Mouse (Mus musculus): ENCODE results near the gene Ehmt1.

The Ehmt1 gene

GRCm38 (mm10) chr2:24805621-24806020 lies 113.8 kb downstream of the Ehmt1 start:
- DNase-seq (ENCODE audit: low spot score), result no peak

- no peak for DNase-seq (ENCODE audit: low spot score)
Measured at GRCm38 (mm10) chr2:24796833-24797457, 122.5 kb downstream of the Ehmt1 start.

DNA sequence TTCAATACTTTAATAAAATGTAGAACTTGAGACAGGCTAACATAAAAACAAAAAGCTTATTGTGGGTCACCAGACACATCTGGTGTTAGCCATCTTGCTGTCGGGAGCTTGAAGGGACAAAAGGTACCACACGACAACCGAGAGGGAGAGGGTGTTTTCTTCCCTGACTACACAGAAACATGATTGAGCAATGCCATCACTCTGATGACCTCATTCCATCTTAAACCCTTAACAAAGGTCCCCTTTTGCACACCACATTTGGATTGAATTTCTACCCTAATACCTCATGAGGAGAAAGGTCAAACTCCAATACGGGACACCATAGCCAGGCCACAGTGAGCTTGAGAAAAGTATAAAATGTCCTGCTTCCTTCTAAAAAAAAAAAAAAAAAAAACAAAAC lies 132.2 kb downstream of the Ehmt1 start:
- no peak for DNase-seq (ENCODE audit: low spot score)

- DNase-seq (ENCODE audit: low spot score), result no peak
Measured at GRCm38 (mm10) chr2:24781253-24781652, 138.2 kb downstream of the Ehmt1 start.

GRCm38 (mm10) chr2:24776831-24777230 lies 142.6 kb downstream of the Ehmt1 start:
- DNase-seq (ENCODE audit: low spot score), result no peak

DNA sequence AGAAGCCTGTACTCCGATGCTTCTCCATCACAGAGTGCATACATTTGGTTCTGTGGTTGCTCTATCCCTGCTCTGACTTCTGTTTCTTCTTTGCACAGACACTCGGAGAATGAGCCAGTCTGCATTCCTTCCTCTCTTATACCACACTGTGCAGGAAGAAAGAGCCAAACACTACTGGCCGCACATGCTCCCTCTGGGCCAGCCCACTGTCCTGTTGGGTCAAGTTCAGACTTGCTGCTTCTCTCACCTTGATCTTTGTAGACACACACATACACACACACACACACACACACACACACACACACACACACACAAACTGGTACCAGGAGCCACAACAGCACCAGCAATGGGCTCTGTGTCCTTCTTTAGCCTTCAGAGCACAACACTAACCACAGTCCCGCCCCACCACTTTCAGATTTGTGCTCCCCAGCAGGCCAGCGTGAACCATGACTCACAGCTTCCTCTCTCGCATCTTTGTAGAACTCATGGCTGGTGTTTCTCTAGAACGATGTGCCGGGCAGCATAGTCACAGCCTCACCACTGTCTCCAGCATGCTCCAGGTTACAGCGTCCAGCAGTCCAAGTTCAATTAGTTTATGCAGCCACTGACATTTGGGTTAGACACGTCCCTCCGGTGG lies 143.3 kb downstream of the Ehmt1 start:
- DNase-seq (ENCODE audit: low spot score), result no peak

DNA sequence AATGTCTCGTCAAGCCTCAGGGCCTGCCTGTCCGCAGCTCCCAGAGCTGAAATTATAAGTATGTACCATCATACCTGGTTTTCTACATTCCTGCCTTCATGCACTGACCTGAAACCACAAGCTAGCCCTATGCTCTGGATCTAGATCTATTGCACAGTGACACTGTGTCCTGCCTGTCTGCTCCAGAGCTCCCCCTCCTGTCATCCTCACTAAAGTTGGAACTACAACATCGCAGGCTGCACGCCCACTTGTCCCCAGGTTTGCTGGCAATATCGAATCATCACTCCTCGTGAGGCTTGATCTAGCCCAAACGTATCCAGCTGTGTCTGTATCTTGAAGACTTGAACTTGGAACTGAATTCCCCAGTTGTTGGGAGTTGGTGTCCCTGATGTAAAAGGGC lies 144.6 kb downstream of the Ehmt1 start:
- DNase-seq (ENCODE audit: low spot score), result no peak

GRCm38 (mm10) chr2:24770861-24771260 lies 148.6 kb downstream of the Ehmt1 start:
- DNase-seq (ENCODE audit: low spot score), result no peak

DNA sequence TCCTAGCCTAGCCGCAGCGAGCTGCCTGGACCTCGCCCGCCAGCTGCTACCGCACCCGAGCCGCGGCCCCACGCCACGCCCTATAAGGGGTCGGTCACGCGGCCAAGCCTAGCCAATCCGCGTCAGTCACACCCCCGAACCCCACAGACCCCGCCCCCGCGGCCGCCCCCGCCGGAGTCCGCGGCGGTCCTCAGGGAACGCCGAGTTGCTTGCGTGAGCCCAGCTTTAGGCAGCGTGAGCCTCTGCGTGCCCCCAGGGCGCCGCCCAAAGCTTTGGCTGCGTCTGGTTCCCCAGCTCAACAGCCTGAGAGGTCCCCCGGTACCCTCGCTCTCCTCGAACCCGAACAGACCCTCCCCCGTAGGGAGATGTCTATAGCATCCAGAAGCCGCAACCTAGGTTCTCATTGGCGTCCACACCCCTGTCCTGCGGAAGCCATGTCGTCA lies 156.3 kb downstream of the Ehmt1 start, which contains the start of gene Cacna1b:
Cacna1b (minus strand) TSS at position 38 of the 443 bp plus-strand sequence.
- DNase-seq (ENCODE audit: low spot score), result peak; percentile 15

DNA sequence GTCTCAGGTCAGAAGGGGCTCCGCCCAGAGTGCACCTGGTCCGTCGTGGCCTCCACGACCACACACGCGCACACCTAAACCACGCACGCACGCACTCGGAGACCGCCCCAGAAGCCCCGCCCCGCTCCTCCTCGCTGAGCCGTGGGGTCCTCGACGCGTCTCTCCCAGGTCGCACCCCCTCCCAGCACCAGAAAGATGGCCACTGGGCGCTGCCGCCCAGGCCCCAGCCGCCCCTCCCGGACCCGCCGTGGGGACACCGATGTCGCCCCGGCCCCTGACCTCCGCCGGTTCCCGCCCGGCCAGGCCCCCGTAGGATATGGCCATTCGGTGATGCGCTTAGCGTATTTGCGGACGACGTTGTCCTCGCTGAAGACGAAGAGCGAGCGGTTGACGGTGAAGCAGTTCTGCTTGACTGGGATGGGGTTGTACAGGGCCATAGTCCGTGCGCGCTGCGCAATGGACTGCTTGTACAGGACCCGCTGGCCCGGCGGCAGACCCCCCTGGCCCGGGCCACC lies 156.9 kb downstream of the Ehmt1 start:
- no peak for DNase-seq (ENCODE audit: low spot score)

DNA sequence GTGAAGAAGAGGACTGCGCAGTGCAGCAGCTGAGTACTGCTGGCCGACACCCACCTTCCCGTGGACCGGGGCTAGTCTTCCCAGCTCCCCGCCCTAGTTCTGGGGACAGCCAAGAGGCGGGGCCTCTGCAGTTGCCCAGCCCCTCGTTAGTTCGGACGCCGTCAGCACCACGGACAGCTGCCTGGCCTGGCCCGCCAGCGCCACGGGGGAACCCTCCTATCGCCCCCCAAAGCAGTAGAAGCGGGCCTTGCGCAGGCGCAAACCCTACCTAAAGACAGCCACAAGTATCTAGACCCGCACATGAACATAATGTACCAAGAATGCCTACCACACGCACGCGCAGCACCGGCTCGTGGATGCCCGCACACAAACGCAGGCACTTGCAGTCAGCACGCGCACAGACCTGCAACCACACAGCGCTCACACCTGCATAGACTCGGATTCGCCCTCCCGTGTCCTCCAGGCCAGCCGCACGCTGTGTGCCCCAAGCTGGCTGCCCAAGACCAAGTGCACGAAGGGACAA lies 157.4 kb downstream of the Ehmt1 start:
- peak; percentile 50 for DNase-seq (ENCODE audit: low spot score)

DNA sequence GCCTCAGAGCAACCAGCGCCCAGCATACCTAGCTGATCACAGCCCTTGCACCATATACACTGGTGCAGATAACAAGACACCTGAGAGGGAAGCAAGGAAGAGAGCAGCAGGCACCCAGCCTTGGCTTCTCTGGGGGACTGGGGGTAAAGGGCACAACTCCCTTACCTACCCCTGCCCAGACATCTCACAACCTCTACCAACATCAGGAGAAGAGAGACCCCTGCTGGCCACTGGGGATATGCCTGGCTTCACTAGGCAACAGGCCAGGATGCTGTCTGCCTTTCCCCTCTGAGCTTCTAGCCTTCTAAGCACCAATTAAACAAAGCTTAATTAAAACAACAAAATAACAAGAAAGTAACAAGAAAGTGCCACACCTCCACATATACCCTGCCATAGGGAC lies 164.1 kb downstream of the Ehmt1 start:
- peak; percentile 16 for DNase-seq (ENCODE audit: low spot score)

GRCm38 (mm10) chr2:24752599-24752998 lies 166.8 kb downstream of the Ehmt1 start:
- DNase-seq (ENCODE audit: low spot score), result no peak

DNA sequence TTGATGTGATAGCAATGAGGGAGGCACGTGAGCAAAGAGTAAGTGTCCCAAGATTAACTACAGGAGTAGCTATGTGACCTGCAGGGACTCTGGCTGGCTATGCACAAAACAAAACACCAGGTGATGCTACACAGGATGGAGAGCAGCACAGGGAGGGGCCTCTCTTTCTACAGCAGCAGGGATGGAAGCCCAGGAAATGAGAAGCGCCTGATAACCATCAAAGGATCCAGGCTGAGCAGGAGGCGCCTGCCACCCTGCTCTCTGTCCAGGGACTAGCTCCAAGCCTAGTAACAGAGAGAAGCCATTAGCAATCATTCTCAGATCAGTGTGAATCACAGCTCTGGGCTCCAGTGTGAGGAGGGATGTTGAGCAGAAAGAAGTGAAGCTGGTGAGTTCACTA lies 169.4 kb downstream of the Ehmt1 start:
- DNase-seq (ENCODE audit: low spot score), result no peak

GRCm38 (mm10) chr2:24747878-24748277 lies 171.5 kb downstream of the Ehmt1 start:
- no peak for DNase-seq (ENCODE audit: low spot score)
